Mouse (Mus musculus) midbrain, embryonic 14.5 days (tissue): ENCODE data around the gene Dhdds. TPM values are rescaled to one million over a fixed set of nuclear protein-coding genes. Genes with fewer than 3 reads are reported as not detected.
"Not testable (repeated sequence)": the region's sequence is repeated elsewhere in the genome, so short reads cannot be mapped to it uniquely, and the experiment has no call there.

Experiments used
- ATAC-seq: fragments of 200-750 bp; cut with Nextera tagmentation; 2 replicates; pipeline ENCODE4 v1.8.0; 2017; ENCODE audit warnings: moderate number of reproducible peaks, moderate library complexity; ENCODE audit not compliant: low FRiP score, low TSS enrichment
- DNase-seq: peaks from one replicate; pipeline ENCODE4 v3.0.0-alpha.2; 2015
- H3K27ac ChIP-seq: fragments of 300-500 bp; sonication (generic); replicated peaks from 2 replicates; pipeline ENCODE4 v1.5.1; 2014; ENCODE audit warnings: mild to moderate bottlenecking, low read depth, low read length, moderate library complexity
- H3K27me3 ChIP-seq: fragments of 300-500 bp; sonication (generic); 2 replicates; pipeline ENCODE4 v1.6.1; 2014; ENCODE audit warnings: low read length, control low read depth, mixed read lengths; ENCODE audit not compliant: control insufficient read depth, insufficient read depth
- H3K36me3 ChIP-seq: fragments of 300-500 bp; sonication (generic); 2 replicates; pipeline ENCODE4 v1.6.1; 2014; ENCODE audit warnings: low read length, control low read depth; ENCODE audit not compliant: control insufficient read depth, insufficient read depth
- H3K4me1 ChIP-seq: fragments of 300-500 bp; sonication (generic); 2 replicates; pipeline ENCODE4 v1.6.1; 2014; ENCODE audit warnings: mild to moderate bottlenecking, antibody characterized with exemption, low read length, control low read depth; ENCODE audit not compliant: control insufficient read depth, insufficient read depth
- H3K4me2 ChIP-seq: fragments of 300-500 bp; sonication (generic); 2 replicates; pipeline ENCODE4 v1.6.1; 2014; ENCODE audit warnings: mild to moderate bottlenecking, low read length, moderate library complexity
- H3K4me3 ChIP-seq: fragments of 300-500 bp; sonication (generic); replicated peaks from 2 replicates; pipeline ENCODE4 v1.5.1; 2014; ENCODE audit warnings: low read depth, low read length
- H3K9ac ChIP-seq: fragments of 300-500 bp; sonication (generic); replicated peaks from 2 replicates; pipeline ENCODE4 v1.6.1; 2014; ENCODE audit warnings: mild to moderate bottlenecking, low read length, moderate library complexity
- H3K9me3 ChIP-seq: fragments of 300-500 bp; sonication (generic); 2 replicates; pipeline ENCODE4 v1.6.1; 2016; ENCODE audit warnings: low read length, control low read depth, mixed read lengths; ENCODE audit not compliant: control insufficient read depth
- WGBS: fragments of 180-500 bp; shearing (Covaris S2); extraction: QIAGEN DNeasy Blood & Tissue Kit; methylation state at CpG from one replicate; pipeline ENCODE4 v1.1.7; 2014; 5-methylcytosine and 5-hydroxymethylcytosine counted together
- polyA plus RNA-seq: library from polyadenylated mRNA; unstranded; fragments of >200 nt; fragmentation: Nextera tagmentation; extraction: Ambion mirVana; gene quantifications from 2 replicates; pipeline ENCODE4 v1.2.1, GENCODE M21; 2014

The Dhdds gene
- polyA plus RNA-seq, 1 experiment from 2014 or later, result 46.6 TPM

DNA sequence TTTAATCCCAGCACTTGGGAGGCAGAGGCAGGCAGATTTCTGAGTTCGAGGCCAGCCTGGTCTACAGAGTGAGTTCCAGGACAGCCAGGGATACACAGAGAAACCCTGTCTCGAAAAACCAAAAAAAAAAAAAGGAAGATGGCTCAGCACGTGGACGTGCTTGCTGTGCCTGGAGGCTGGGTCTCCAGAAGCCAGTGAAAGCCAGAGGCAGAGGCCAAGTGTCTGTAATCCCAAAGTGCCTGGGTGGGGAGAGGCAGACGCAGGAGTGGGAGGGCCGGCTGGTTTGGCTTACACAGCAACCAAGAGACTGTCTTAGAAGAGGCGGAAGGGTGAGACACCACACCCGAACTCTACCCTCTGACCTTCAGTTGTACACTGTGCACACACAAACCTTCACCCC is 12.4 kb downstream of the Dhdds start:
- not testable (repeated sequence) for DNase-seq, H3K4me1 ChIP-seq, H3K27ac ChIP-seq, H3K9me3 ChIP-seq, ATAC-seq, H3K27me3 ChIP-seq, H3K9ac ChIP-seq, H3K4me3 ChIP-seq, H3K4me2 ChIP-seq
- WGBS, result 92% methylated on average over 8 of the region's 8 CpGs
- H3K36me3 ChIP-seq, result peaks cover 65% of the 10 kb centered on the region

GRCm38 (mm10) chr4:133982936-133983335 is 17.8 kb downstream of the Dhdds start:
- DNase-seq (no peak), ATAC-seq (no peak)
- Histone ChIP-seq H3K27me3 (no peaks in the 10 kb centered on the region), H3K4me3 (no peak overlapping the region), H3K9me3 (no peaks in the 10 kb centered on the region), H3K4me1 (no peaks in the 10 kb centered on the region), H3K27ac (no peak overlapping the region), H3K9ac (no peak overlapping the region), H3K4me2 (no peak overlapping the region), H3K36me3 (peaks cover 51% of the 10 kb centered on the region)
- 77% methylated on average over 13 of the region's 13 CpGs for WGBS

DNA sequence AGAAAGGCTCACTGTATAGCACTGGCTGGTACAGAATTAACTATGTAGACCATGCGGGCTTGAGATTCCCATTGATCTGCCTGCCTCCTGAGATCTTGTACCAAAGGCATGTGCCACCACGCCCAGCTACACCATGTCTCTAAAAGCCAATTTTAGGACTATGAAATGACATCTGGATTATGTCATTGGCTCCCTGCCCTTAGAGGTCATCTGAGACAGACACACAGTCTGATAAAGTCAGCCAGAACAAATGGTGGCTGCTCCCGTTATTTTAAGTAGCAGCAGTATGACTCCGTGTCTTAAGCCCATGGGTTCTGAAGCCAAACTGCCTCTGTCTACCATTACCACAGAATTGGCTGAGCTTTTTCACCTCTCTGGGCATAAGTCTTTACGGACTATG is 20.2 kb downstream of the Dhdds start:
- no peak overlapping the region for H3K4me3 ChIP-seq
- H3K9ac ChIP-seq, result no peak overlapping the region
- ATAC-seq, result no peak
- peaks cover 41% of the 10 kb centered on the region for H3K36me3 ChIP-seq
- no peak for DNase-seq
- H3K4me1 ChIP-seq, result no peaks in the 10 kb centered on the region
- no peak overlapping the region for H3K27ac ChIP-seq
- H3K9me3 ChIP-seq, result no peaks in the 10 kb centered on the region
- H3K27me3 ChIP-seq, result no peaks in the 10 kb centered on the region
- H3K4me2 ChIP-seq, result no peak overlapping the region
- WGBS, result 85% methylated on average over 5 of the region's 5 CpGs

DNA sequence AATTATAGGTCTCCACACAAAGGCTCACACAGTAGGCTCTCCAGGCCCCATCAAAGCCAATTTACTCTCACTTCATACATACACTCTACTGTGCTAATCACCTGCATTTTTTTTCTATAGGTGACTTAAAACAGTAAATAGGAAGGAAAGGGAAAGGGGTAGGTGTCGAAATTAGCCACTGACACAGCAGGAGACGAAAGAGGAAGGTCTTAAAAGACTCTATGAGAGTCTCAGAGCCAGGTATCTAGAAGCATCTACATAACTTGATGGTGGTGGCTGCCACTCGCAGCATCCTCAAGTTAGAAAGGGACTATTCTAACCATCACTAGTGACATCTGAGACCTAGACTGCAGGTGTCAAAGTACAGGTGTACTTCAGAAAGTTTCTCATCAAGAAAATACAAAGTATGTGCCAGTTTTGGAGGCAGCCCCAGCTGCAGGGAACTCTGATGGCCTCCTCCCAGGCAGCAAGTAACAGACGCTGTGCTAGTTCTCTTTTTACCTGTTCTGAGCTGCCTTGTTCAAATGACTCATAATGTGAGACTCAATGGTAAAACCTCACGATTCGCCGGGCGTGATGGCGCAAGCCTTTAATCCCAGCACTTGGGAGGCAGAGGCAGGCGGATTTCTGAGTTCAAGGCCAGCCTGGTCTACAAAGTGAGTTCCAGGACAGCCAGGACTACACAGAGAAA is 22.6 kb downstream of the Dhdds start:
- no peaks in the 10 kb centered on the region for H3K4me1 ChIP-seq
- no peaks in the 10 kb centered on the region for H3K27me3 ChIP-seq
- 95% methylated on average over 10 of the region's 10 CpGs for WGBS
- H3K4me3 ChIP-seq, result no peak overlapping the region
- no peaks in the 10 kb centered on the region for H3K9me3 ChIP-seq
- peaks cover 44% of the 10 kb centered on the region for H3K36me3 ChIP-seq
- ATAC-seq (no peak), DNase-seq (no peak)
- H3K9ac ChIP-seq, result no peak overlapping the region
- H3K27ac ChIP-seq, result no peak overlapping the region
- no peak overlapping the region for H3K4me2 ChIP-seq

DNA sequence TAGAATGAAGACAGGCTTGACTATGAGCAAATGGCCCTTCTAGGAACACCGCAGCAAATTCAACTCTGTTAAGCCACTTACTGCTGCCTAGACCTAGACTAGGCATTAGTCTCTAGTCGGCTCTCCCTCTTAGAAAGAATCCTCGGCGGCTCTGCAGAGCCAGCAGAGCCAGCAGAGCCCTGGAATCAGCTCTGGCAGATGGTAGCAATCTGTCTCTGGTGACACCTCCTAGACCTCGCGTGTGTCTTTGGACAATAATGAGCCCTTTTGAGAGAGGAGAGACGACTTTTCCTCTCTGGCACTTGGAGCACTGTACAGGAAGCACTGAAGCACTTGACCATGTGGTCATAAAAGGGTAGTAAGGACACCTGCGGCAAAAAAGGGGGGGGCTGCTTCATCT is 29.0 kb downstream of the Dhdds start:
- DNase-seq (no peak), ATAC-seq (no peak)
- 67% methylated on average over 8 of the region's 8 CpGs for WGBS
- Histone ChIP-seq H3K4me2 (no peak overlapping the region), H3K27me3 (no peaks in the 10 kb centered on the region), H3K27ac (no peak overlapping the region), H3K9me3 (no peaks in the 10 kb centered on the region), H3K36me3 (peaks cover 8% of the 10 kb centered on the region; the same call in 1 of the 2 replicates), H3K4me3 (no peak overlapping the region), H3K4me1 (peaks cover 21% of the 10 kb centered on the region), H3K9ac (no peak overlapping the region)

GRCm38 (mm10) chr4:133970876-133971275 is 29.8 kb downstream of the Dhdds start:
- Histone ChIP-seq H3K27me3 (no peaks in the 10 kb centered on the region), H3K9me3 (no peaks in the 10 kb centered on the region), H3K4me3 (no peak overlapping the region), H3K36me3 (peaks cover 14% of the 10 kb centered on the region), H3K27ac (no peak overlapping the region), H3K4me2 (no peak overlapping the region), H3K4me1 (peaks cover 30% of the 10 kb centered on the region), H3K9ac (no peak overlapping the region)
- ATAC-seq (no peak), DNase-seq (no peak)
- 64% methylated on average over 13 of the region's 13 CpGs for WGBS

DNA sequence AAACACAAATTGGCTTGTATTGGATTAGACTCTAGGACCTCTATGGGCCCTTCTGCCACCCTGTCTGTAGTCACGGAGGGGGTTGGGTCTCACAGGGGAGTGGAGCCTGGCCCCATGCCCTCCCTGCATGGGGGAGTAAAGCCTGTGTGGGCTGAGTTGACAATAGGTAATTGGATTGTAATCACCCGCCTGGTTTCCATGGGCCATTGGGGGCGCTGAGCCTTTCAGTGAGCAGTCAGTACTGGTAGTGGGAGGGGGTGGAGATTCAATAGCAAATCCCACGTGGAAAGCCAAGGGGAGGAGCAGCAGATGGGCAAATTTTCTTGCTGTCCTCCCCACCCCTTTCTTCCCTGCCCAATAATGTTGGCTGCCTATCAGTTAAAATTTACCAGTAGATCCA is 30.5 kb downstream of the Dhdds start:
- ATAC-seq (no peak), DNase-seq (peak; percentile 62)
- Histone ChIP-seq H3K4me3 (no peak overlapping the region), H3K9ac (no peak overlapping the region; the same call in 1 of the 2 replicates), H3K27ac (peak overlapping the region; percentile 52; the same call in 1 of the 2 replicates), H3K4me1 (peaks cover 30% of the 10 kb centered on the region), H3K4me2 (no peak overlapping the region), H3K27me3 (no peaks in the 10 kb centered on the region), H3K36me3 (peaks cover 18% of the 10 kb centered on the region), H3K9me3 (no peaks in the 10 kb centered on the region)
- 4% methylated on average over 4 of the region's 4 CpGs for WGBS

DNA sequence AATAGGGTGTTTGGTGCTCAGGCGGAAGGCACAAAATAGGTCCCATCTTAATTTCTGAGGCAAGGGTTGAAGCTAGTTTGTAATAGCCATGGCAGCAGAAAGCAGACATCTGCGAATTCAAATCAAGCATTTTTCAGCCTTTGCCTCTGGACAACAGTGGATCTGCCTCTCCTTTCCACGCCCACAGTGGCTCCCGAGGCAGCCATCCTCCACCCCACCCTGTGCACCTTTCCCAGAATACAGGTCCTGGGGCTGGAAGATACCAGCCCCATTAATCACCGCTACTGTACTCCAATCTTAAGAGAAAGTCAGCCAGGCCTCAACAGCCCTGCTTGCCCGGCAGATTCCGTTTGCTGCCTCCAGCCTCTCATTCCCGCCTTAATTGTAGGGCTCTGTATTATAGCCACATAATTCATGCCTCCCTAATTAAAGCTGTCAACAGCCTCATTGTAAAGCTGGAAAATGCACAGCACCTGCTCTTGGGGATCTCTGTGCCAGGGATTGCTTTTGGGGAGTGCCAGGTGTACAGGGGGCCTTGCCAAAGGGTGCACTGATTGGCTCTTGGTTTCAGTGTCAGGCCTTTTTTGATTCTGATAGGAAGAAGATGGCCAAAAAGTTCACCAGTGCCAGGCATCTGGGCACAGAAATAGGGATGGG is 31.5 kb downstream of the Dhdds start:
- no peaks in the 10 kb centered on the region for H3K27me3 ChIP-seq
- H3K4me3 ChIP-seq, result peak overlapping the region; percentile 73
- no peaks in the 10 kb centered on the region for H3K9me3 ChIP-seq
- H3K4me2 ChIP-seq, result peak overlapping the region; percentile 98
- no peak for ATAC-seq
- peak overlapping the region; percentile 89; the same call in 1 of the 2 replicates for H3K9ac ChIP-seq
- peak overlapping the region; percentile 99 for H3K27ac ChIP-seq
- peaks cover 30% of the 10 kb centered on the region for H3K4me1 ChIP-seq
- peaks cover 19% of the 10 kb centered on the region for H3K36me3 ChIP-seq
- 42% methylated on average over 8 of the region's 8 CpGs for WGBS
- DNase-seq, result no peak
